Mouse (Mus musculus) adrenal gland, adult 18-20 months (tissue): ENCODE data around the gene Lix1. TPM values are rescaled to one million over a fixed set of nuclear protein-coding genes. Genes with fewer than 3 reads are reported as not detected.

Experiments
- DNase-seq, 2 experiments: peaks; one replicate each; pipeline ENCODE4 v3.0.0; 2021 to 2022; ENCODE audit warnings: low spot score in 2 of 2
- long read RNA-seq, 2 experiments: library from polyadenylated mRNA; stranded (forward); transcript quantifications; one replicate each; pipeline ENCODE4 v2.0.0; 2021
- total RNA-seq, 2 experiments: library from RNA; stranded (reverse); gene quantifications; 1 replicate in 1 of 2; 2 replicates in 1 of 2; pipeline ENCODE4 v1.2.3; 2021

The Lix1 gene
- total RNA-seq: 1 to 10 TPM; 6.9 to 8.2 TPM
- long read RNA-seq, experiment 1, transcript Lix1-201 (6 exons, 3,116 nt): major isoform, 5 of 5 reads
- long read RNA-seq, experiment 1, partial matches to known transcripts: 0 of 5 reads
- long read RNA-seq, experiment 1, other reads (novel, unspliced or antisense): 0 of 5 reads
- long read RNA-seq, experiment 2, transcript Lix1-201 (6 exons, 3,116 nt): major isoform, 5 of 8 reads
- long read RNA-seq, experiment 2, partial matches to known transcripts: 0 of 8 reads
- long read RNA-seq, experiment 2, other reads (novel, unspliced or antisense): 1 of 8 reads

GRCm38 (mm10) chr17:17402222-17403004 is at the start of gene Lix1:
Lix1 (plus strand) TSS chr17:17402672.
- no peak for DNase-seq

GRCm38 (mm10) chr17:17373550-17373917 is 28.9 kb upstream of the Lix1 start:
- no peak for DNase-seq

DNA sequence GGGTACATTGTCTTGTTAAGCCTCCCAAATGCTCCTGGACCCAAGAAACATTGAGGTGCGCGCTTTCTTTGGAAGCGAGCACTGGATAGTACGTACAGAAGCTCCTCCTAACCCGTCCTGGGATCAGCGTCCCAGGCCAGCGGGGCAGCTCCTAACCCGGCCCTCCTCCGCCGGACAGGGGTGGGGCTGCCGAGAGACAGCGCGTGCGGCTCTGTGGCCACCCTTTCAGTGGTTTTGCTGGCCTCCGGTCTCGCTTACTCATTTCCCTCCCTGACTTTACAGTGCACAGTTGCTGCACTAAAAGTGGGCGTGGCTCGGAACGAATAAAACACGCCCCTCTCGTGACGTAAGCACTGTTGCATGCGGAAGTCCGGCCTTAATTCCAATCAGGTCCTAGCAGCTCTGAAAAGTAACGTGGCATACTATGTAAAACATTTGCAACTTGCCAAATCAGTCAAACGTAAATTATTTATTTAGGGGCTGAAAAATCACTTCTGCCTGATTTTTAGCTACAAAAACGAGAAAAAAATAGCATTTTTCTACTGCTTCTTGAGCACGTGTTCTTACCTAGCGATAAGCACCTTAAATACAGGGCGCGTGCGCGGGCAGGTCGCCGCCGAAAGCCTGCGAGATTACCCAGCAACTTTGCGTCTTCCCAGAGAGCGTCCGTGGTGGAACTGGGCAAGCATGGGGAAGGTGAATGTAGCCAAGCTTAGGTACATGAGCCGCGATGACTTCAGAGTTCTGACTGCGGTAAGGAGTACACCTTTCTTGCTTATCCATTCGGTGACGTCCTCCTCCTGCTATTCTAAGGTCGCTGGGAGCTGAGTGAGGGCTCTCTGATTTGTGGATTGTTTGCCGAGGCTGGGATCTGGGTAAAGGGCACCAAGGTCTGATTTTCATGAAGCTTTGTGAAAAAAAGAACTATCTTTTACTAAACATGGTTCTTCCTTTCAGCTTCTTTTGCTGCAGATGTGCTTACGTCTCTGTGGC is 28.3 kb upstream of the Lix1 start, which contains the start of gene Riok2:
Riok2 (plus strand) TSS at position 392 of the 993 bp plus-strand sequence.
- peak; percentile 87 to 92 for DNase-seq

DNA sequence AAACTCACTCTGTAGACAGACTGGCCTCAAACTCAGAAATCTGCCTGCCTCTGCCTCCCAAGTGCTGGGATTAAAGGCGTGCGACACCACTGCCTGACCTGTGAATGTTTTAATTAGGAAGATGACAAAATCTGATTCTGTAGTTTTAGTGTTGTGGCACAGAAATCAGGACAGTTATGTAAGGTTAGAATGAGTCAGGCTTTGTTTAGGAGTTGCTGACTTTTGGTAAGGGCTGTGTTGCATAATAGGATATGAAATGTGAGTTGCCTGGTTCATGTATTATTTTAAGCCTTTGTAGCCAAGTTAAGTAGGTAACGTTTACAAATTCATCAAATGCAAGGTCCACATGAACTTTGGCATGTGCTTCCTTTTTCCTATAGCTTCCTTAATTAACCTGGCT is 26.9 kb upstream of the Lix1 start:
- no peak for DNase-seq

DNA sequence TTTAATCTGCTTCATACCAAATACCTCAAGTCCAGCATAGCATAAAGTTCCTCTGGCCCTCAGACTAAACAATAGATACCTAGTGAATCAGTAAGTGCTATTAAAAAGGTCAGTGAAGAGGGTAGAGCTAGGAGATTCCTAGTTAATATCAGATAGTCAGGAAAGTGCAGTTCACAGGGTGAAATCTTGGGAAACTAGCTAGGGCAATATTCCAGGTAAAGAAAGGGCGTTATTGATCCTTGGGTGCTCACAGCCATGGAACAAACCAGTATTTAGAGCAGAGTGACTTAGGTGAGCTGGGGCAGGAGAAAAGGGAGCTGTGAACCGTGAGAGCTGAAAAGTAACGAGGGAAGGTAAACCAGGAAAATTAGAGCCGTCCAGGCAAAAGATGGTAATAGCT is 18.8 kb upstream of the Lix1 start:
- DNase-seq: no peak

GRCm38 (mm10) chr17:17384502-17384901 is 18.0 kb upstream of the Lix1 start:
- no peak for DNase-seq

- no peak for DNase-seq
These were observed 16.4 kb upstream of the Lix1 start for GRCm38 (mm10) chr17:17386117-17386516.

- DNase-seq: no peak
These were observed 10.6 kb upstream of the Lix1 start for GRCm38 (mm10) chr17:17391823-17392222.

GRCm38 (mm10) chr17:17392863-17393262 is 9.6 kb upstream of the Lix1 start:
- DNase-seq: no peak

- DNase-seq: no peak
These were observed 9.2 kb upstream of the Lix1 start for GRCm38 (mm10) chr17:17393300-17393699.

DNA sequence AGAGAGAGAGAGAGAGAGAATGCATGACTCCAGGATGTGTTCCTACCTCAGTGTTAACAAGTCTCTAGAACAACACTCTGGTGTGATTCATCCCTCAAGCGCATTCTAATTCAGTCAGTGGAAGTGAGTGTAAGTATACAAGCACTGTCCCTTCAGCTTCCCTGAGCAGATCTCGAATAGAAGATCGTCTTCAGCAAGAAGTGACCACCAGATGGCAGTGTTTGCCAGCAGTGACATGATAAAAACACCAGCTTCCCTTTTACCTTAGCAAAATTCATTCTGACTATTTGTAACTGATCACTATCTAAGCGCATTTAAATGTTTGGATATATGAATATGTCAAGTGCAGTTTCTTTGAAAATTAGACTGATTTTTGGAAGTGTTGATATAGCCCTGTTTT is 8.1 kb upstream of the Lix1 start:
- peak; percentile 73 to 74 for DNase-seq

GRCm38 (mm10) chr17:17396869-17397268 is 5.6 kb upstream of the Lix1 start:
- no peak for DNase-seq

- DNase-seq: no peak
These were observed 3.8 kb upstream of the Lix1 start for GRCm38 (mm10) chr17:17398664-17399063.

GRCm38 (mm10) chr17:17403038-17403437 is 566 bp downstream of the Lix1 start:
- DNase-seq: no peak

DNA sequence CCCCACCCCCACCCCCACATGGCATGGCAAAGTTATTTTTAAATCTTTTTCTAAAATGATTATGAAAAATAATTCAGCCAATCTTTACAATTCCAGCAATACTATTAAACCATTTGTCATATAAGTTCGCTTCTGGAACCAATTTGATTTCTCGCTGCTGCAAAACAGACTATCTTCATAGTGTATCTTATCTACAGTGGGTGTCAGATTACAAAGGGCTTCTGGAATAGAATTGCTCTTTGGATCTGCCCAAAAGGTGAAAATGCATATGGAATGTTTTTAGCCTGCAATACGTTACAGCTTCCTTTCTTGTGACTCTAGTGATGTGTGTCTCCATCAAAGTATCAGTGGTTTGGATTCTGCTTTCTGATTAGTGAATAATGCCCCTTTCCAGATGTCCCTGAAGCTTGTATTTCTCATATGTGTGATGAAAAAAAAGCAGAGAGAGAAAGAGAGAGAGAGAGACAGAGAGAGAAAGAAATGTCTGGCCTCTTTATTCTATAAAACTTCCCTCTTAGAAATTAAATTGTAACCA is 1.2 kb downstream of the Lix1 start:
- DNase-seq: no peak

- DNase-seq: no peak
These were observed 2.5 kb downstream of the Lix1 start for GRCm38 (mm10) chr17:17404811-17405544.

- no peak for DNase-seq
These were observed 3.1 kb downstream of the Lix1 start for GRCm38 (mm10) chr17:17405606-17406005.

GRCm38 (mm10) chr17:17408137-17408536 is 5.7 kb downstream of the Lix1 start:
- no peak for DNase-seq

DNA sequence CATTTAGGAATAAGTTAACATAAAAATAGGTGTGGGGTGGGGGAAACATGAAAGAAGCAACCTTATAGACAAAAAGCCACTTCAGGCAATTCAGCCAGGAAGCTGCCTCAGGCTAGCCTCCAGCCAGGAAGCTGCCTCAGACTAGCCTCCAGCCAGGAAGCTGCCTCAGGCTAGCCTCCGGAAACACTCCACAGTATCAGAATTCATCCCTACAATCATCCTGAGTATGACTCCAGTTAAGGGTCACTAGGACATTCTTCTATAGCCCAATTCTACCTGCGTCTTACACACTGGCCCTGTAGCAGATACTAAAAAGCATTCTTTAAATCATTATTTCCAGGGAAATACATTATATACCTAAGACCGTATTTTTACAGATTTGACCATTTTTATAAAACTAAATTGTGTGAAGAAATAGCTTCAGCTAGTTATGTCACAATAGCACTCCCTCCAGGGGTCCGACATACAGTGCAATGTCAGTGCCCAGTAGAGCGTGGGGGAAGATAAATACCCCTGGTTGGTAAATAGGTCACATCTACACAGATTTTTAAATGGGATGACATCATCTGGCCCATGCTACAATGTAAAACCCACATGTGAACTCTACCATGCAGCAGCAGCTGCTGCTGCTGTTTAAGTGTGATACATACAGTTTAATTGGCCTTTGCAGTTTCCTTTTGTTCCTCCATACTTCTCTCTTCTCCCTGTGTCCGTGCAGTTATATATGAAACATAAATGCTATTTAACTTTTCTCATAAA is 6.4 kb downstream of the Lix1 start:
- no peak for DNase-seq

GRCm38 (mm10) chr17:17409601-17410000 is 7.1 kb downstream of the Lix1 start:
- DNase-seq: no peak
